Mouse (Mus musculus): Measurements from ENCODE around the gene Tmcc2. TPM values are rescaled to one million over a fixed set of nuclear protein-coding genes. Genes with fewer than 3 reads are reported as not detected.

The Tmcc2 gene
- polyA plus RNA-seq, 1 experiment from 2014 or later: 7.8 TPM

DNA sequence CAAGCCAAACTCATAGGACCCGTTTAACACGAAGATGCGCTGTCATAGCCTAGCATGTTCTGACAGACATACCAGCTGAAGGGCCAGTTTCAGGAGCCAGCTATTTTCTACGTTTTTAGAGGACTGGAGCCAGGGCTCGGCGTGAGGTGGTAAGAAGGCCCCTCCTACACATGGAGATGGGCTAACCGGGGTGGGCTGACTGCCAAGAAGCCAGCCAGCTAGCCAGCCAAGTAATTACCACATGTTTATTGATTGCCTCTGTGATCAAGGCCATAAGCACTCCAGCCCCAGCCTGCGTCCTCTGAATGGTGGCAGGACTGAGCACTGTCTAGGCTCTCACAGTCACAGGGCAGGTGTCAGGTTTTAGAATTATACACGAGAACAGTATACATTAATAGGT lies 64.3 kb downstream of the Tmcc2 start:
- Histone ChIP-seq H3K4me1 (replicated peaks; ENCODE audit: control insufficient read depth, insufficient read depth, low read length) (peaks cover 11% of the 10 kb centered on the region), H3K9ac (ENCODE audit: low read length) (no peak overlapping the region), H3K36me3 (ENCODE audit: control insufficient read depth, insufficient read depth, low read length) (no peaks in the 10 kb centered on the region), H3K4me3 (ENCODE audit: low read depth, low read length) (no peak overlapping the region), H3K27ac (ENCODE audit: low read depth) (no peak overlapping the region), H3K27me3 (replicated peaks; ENCODE audit: control insufficient read depth, insufficient read depth, low read length) (no peaks in the 10 kb centered on the region), H3K9me3 (ENCODE audit: control insufficient read depth, low read length) (no peaks in the 10 kb centered on the region), H3K4me2 (ENCODE audit: low read length) (no peak overlapping the region)
- DNase-seq (ENCODE audit: low spot score) (no peak), ATAC-seq (replicated peaks; ENCODE audit: low FRiP score, low TSS enrichment, low read depth) (no peak)
- 51% methylated on average over 9 of the region's 9 CpGs for WGBS

DNA sequence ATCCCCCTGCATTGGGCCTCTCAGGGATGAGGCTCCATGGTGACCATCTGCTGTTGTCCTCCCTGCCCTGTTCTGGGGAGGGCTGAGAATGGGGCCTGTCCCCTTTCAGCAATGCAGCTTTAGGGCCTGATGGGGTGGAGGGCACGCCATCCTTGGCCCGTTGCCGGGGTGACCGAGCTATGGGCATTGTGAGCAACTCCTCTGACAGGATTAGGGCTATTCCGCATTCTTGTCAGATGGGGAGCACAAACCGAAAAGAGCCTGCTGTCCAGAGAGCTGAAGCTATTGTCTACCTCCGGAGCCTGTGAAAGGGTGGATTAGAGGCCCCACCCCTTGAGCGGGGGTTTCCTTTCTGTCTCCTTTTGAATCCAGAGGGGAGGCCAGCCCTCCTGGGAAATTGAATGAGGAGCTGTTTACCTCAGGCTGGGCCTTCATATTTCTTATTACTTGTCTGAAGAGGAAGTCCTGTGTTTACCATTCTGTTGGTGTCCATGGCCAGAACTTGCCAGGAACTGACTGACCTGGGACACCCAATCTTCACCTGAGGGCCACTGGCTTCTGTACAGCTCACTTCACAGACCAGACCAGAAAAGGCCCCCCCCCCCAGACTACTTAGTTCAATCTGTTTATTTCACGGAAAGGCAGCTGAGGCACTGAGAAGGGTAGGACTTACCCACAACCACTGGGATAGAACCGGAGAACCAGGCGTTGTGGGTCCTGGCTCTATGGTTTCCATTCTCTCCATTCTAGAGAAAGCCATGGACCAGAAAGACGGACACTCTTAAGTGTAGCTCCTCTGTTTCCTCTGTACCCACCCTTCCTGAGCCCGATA lies 68.2 kb downstream of the Tmcc2 start:
- no peak overlapping the region; the same call in 1 of the 2 replicates for H3K9ac ChIP-seq (ENCODE audit: low read length)
- H3K4me3 ChIP-seq (ENCODE audit: low read depth, low read length): no peak overlapping the region
- ATAC-seq (replicated peaks; ENCODE audit: low FRiP score, low TSS enrichment, low read depth): peak; percentile 33; the same call in 1 of the 2 replicates
- peaks cover 16% of the 10 kb centered on the region for H3K4me1 ChIP-seq (replicated peaks; ENCODE audit: control insufficient read depth, insufficient read depth, low read length)
- WGBS: 33% methylated on average over 13 of the region's 13 CpGs
- peak overlapping the region; percentile 34; the same call in 1 of the 2 replicates for H3K27ac ChIP-seq (ENCODE audit: low read depth)
- peak; percentile 64 for DNase-seq (ENCODE audit: low spot score)
- no peaks in the 10 kb centered on the region for H3K9me3 ChIP-seq (ENCODE audit: control insufficient read depth, low read length)
- no peaks in the 10 kb centered on the region for H3K27me3 ChIP-seq (replicated peaks; ENCODE audit: control insufficient read depth, insufficient read depth, low read length)
- no peak overlapping the region for H3K4me2 ChIP-seq (ENCODE audit: low read length)
- no peaks in the 10 kb centered on the region for H3K36me3 ChIP-seq (ENCODE audit: control insufficient read depth, insufficient read depth, low read length)

DNA sequence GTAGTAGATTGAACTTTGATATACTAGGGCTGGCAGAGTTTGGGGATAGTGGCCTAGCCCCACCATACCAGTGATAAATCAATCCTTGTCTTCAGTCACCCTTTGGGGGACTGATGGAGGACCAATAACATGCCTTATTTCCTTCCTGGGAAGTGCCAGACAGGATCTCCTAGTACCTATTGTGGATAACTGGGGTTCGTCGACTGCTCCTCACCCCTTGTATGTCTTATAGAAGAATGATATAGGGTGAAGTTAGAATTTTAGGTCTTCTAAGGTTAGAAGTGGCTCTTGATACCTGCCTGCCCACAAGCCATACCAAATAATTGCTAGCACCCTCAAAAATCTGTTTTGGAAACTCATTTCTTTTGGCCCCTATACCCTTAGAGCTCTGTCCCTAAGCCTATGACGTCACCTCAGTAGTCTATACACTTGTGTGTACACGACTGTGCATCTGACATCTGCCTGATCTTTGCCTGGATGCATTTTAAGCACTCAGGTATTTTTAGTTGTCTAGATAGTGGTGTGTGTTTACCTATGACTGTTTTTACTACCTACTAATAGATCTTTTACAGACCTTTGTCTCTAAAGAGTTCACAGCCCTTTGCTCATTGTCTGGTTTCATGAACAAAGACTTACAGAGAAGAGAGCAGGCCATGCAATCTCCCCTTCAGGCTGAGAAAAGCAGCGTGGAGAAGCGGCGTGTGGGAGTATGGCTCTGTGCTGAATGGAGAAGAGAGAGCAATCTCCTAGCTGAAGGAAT lies 69.1 kb downstream of the Tmcc2 start:
- Histone ChIP-seq H3K4me2 (ENCODE audit: low read length) (no peak overlapping the region), H3K4me1 (replicated peaks; ENCODE audit: control insufficient read depth, insufficient read depth, low read length) (peaks cover 22% of the 10 kb centered on the region), H3K27me3 (replicated peaks; ENCODE audit: control insufficient read depth, insufficient read depth, low read length) (peaks cover 4% of the 10 kb centered on the region), H3K36me3 (ENCODE audit: control insufficient read depth, insufficient read depth, low read length) (no peaks in the 10 kb centered on the region), H3K9me3 (ENCODE audit: control insufficient read depth, low read length) (no peaks in the 10 kb centered on the region), H3K9ac (ENCODE audit: low read length) (no peak overlapping the region), H3K4me3 (ENCODE audit: low read depth, low read length) (no peak overlapping the region), H3K27ac (ENCODE audit: low read depth) (peak overlapping the region; percentile 34; the same call in 1 of the 2 replicates)
- WGBS: 60% methylated on average over 7 of the region's 7 CpGs
- ATAC-seq (replicated peaks; ENCODE audit: low FRiP score, low TSS enrichment, low read depth) (no peak), DNase-seq (ENCODE audit: low spot score) (no peak)

DNA sequence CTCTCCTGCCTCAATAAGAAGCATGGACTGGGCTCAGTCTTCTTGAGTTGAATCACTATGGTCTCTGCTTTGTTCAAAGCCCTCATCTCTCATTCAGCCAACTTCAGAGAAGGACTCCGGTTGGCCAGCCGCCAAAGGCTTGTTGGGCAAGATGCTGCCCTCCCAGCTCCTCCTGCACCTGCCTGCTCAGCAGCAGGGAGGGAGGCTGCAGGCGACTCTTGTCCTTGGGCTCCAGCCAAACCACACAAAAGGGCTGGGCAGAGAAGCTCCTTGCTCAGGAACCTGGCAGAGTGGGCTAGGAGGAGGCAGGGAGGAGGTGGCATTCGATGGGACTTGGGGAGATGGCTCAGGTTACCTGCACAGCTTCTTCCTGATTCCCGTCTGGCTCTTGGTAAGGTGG lies 71.8 kb downstream of the Tmcc2 start:
- no peaks in the 10 kb centered on the region for H3K36me3 ChIP-seq (ENCODE audit: control insufficient read depth, insufficient read depth, low read length)
- WGBS: 55% methylated on average over 5 of the region's 5 CpGs
- no peak overlapping the region for H3K4me2 ChIP-seq (ENCODE audit: low read length)
- no peak overlapping the region for H3K9ac ChIP-seq (ENCODE audit: low read length)
- no peaks in the 10 kb centered on the region for H3K9me3 ChIP-seq (ENCODE audit: control insufficient read depth, low read length)
- ATAC-seq (replicated peaks; ENCODE audit: low FRiP score, low TSS enrichment, low read depth) (no peak; the same call in 1 of the 2 replicates), DNase-seq (ENCODE audit: low spot score) (no peak)
- no peak overlapping the region for H3K27ac ChIP-seq (ENCODE audit: low read depth)
- H3K4me3 ChIP-seq (ENCODE audit: low read depth, low read length): no peak overlapping the region
- H3K4me1 ChIP-seq (replicated peaks; ENCODE audit: control insufficient read depth, insufficient read depth, low read length): peaks cover 27% of the 10 kb centered on the region
- H3K27me3 ChIP-seq (replicated peaks; ENCODE audit: control insufficient read depth, insufficient read depth, low read length): peaks cover 20% of the 10 kb centered on the region

DNA sequence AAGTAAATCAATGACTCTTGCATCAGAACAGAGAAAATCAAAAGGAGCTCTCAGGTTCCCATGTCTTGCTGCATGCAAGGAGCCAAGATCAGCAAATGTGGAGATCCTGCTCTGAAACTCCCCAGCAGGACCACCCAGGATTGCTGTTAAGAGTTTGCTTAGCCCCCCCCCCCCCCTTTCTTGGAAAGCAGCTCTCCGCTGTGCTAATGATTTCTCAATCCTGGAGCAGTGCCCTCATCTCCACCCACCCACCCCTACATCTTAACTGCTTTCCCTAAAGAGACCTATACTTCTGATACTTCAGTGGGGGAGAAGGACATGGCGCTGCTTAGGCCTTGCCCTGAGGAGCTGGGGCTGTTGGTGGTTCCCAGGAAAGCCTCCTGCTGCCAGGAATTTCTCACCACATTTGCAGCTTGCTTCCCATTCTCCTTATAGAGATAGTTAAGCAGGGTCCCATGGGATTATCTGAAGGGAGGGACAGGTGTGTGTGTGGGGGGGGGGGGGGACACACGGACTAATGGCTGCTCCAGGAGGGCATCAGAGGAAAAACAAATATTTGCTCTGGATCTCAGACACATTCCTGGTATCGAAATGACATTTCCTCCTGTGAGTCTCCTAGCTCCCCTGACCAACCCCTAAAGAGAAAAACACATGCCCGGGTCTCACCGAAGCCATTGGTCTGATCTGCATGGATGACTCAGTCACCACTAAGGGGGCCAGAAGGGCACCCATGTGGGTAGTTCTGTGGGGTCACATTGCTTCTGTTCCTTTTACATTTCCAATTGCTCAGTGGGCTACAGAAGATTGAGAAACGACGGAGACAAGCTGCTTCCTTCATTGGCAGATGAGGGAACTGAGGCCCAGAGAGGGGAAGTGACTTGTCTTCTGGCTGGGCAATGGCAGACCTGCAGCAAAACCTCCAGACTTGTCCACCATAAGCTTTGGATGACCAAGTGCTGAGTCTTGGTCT lies 72.9 kb downstream of the Tmcc2 start:
- Histone ChIP-seq H3K4me3 (ENCODE audit: low read depth, low read length) (no peak overlapping the region), H3K4me1 (replicated peaks; ENCODE audit: control insufficient read depth, insufficient read depth, low read length) (peaks cover 26% of the 10 kb centered on the region)
- WGBS: 45% methylated on average over 8 of the region's 8 CpGs

DNA sequence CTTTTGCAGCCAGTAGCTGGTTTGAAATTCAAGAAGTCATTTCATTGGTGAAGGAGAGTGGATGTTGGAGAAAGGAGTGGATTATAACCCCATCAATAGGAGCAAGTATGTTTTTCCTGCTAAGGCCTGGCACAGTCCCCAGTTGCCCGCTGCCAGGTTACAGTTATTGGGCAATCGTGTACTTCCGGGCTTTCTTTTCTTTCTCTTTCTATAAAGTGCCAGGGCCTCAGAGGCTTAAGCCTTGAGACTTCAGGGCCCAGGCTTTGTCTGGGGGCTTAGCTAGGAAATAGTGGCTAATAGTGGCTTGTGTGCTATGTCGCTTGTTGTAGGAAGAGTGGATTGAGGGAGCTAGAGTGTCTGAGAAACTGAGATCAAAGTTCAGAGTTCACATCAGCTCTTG lies 73.7 kb downstream of the Tmcc2 start:
- no peak overlapping the region for H3K4me3 ChIP-seq (ENCODE audit: low read depth, low read length)
- no peak for ATAC-seq (replicated peaks; ENCODE audit: low FRiP score, low TSS enrichment, low read depth)
- H3K4me1 ChIP-seq (replicated peaks; ENCODE audit: control insufficient read depth, insufficient read depth, low read length): peaks cover 18% of the 10 kb centered on the region
- DNase-seq (ENCODE audit: low spot score): no peak
- no peak overlapping the region for H3K4me2 ChIP-seq (ENCODE audit: low read length)
- H3K27me3 ChIP-seq (replicated peaks; ENCODE audit: control insufficient read depth, insufficient read depth, low read length): peaks cover 20% of the 10 kb centered on the region
- H3K36me3 ChIP-seq (ENCODE audit: control insufficient read depth, insufficient read depth, low read length): no peaks in the 10 kb centered on the region
- H3K27ac ChIP-seq (ENCODE audit: low read depth): no peak overlapping the region
- no peak overlapping the region for H3K9ac ChIP-seq (ENCODE audit: low read length)
- WGBS: 82% methylated on average over 4 of the region's 4 CpGs
- no peaks in the 10 kb centered on the region for H3K9me3 ChIP-seq (ENCODE audit: control insufficient read depth, low read length)

More for the DNA sequence above, 72.9 kb downstream of the Tmcc2 start:
- Histone ChIP-seq H3K9me3 (ENCODE audit: control insufficient read depth, low read length) (no peaks in the 10 kb centered on the region), H3K27ac (ENCODE audit: low read depth) (no peak overlapping the region), H3K9ac (ENCODE audit: low read length) (no peak overlapping the region), H3K27me3 (replicated peaks; ENCODE audit: control insufficient read depth, insufficient read depth, low read length) (peaks cover 20% of the 10 kb centered on the region), H3K36me3 (ENCODE audit: control insufficient read depth, insufficient read depth, low read length) (no peaks in the 10 kb centered on the region), H3K4me2 (ENCODE audit: low read length) (no peak overlapping the region)
- no peak for DNase-seq (ENCODE audit: low spot score)
- ATAC-seq (replicated peaks; ENCODE audit: low FRiP score, low TSS enrichment, low read depth): no peak

DNA sequence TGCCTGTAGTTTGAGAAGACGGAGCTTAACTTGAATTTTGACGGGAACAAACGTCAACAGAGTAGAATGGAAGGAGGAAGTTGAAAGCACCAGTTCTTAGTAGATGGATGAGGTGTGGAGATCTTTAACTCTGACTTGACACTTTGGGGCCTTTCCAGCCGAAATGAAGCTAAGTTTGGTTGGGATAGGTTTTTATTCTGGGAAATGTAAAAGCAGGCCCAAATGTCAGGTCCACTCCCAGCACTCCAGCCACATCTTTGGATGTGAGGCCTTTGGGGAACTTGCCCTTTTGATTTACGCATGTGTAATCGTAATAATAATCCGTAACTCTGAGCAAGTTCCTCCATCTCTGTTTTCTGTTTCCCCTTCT lies 74.5 kb downstream of the Tmcc2 start:
- Histone ChIP-seq H3K9ac (ENCODE audit: low read length) (no peak overlapping the region), H3K36me3 (ENCODE audit: control insufficient read depth, insufficient read depth, low read length) (no peaks in the 10 kb centered on the region), H3K4me2 (ENCODE audit: low read length) (peak overlapping the region; percentile 88), H3K4me3 (ENCODE audit: low read depth, low read length) (peak overlapping the region; percentile 51), H3K27ac (ENCODE audit: low read depth) (no peak overlapping the region), H3K27me3 (replicated peaks; ENCODE audit: control insufficient read depth, insufficient read depth, low read length) (peaks cover 20% of the 10 kb centered on the region), H3K4me1 (replicated peaks; ENCODE audit: control insufficient read depth, insufficient read depth, low read length) (peaks cover 16% of the 10 kb centered on the region), H3K9me3 (ENCODE audit: control insufficient read depth, low read length) (no peaks in the 10 kb centered on the region)
- ATAC-seq (replicated peaks; ENCODE audit: low FRiP score, low TSS enrichment, low read depth) (no peak), DNase-seq (ENCODE audit: low spot score) (no peak)
- 36% methylated on average over 7 of the region's 7 CpGs for WGBS

Measured in intestine, embryonic 14.5 days (tissue).